23 mouse cellular contexts compared by ENCODE assay signal in genomic region chr11:14378512-14378911, GRCm38 (mm10).
DNase-seq lines count a peak whose midpoint lies in the region; ATAC-seq and TF ChIP-seq lines count a peak whose summit lies in the region.
"Had no signal": no experiment of that assay in that cellular context is flagged by ENCODE, and none has a peak within 500 bp of the region (broad histone marks: within the 10 kb centered on the region; RNA-seq: fewer than 3 reads in every experiment).

No protein-coding gene starts in this region.

- H3K27me3 ChIP-seq in hindbrain, embryonic 15.5 days: no peaks in the 10 kb centered on the region
- no peaks in the 10 kb centered on the region for H3K27me3 ChIP-seq in hindbrain, embryonic 13.5 days
- H3K27me3 ChIP-seq in midbrain, embryonic 15.5 days (replicated peaks): no peaks in the 10 kb centered on the region
- H3K27me3 ChIP-seq in midbrain, embryonic 11.5 days (ENCODE audit: control insufficient read depth, insufficient read depth, low read length): no peaks in the 10 kb centered on the region
- H3K27me3 ChIP-seq: embryonic facial prominence, embryonic 13.5 days; embryonic facial prominence, embryonic 15.5 days; forebrain, embryonic 15.5 days had no signal

- 34% methylated on average over 1 of the region's 1 CpGs for WGBS in hindbrain, embryonic 15.5 days
- WGBS in hindbrain, embryonic 13.5 days: 47% methylated on average over 1 of the region's 1 CpGs
- 25% methylated on average over 1 of the region's 1 CpGs for WGBS in midbrain, embryonic 15.5 days
- 46% methylated on average over 1 of the region's 1 CpGs for whole genome bisulfite sequencing in midbrain, embryonic 11.5 days

- 0 out of 2 replicates have a peak overlapping the region, but pooled peaks have one; percentile 30 for H3K27ac ChIP-seq in hindbrain, embryonic 15.5 days (replicated peaks)
- H3K27ac ChIP-seq in hindbrain, embryonic 13.5 days: no peak overlapping the region
- no peak overlapping the region for H3K27ac ChIP-seq in midbrain, embryonic 15.5 days
- no peak overlapping the region for H3K27ac ChIP-seq in midbrain, embryonic 11.5 days (ENCODE audit: low read depth, low read length)
- H3K27ac ChIP-seq: embryonic facial prominence, embryonic 13.5 days; embryonic facial prominence, embryonic 15.5 days; forebrain, embryonic 10.5 days; forebrain, embryonic 12.5 days; forebrain, embryonic 15.5 days had no signal

- no peak for ATAC-seq in hindbrain, embryonic 15.5 days (ENCODE audit: low FRiP score, low read depth)
- no peak for ATAC-seq in hindbrain, embryonic 13.5 days (ENCODE audit: low FRiP score)
- peak; percentile 53; the same call in 1 of the 2 replicates for ATAC-seq in midbrain, embryonic 15.5 days (replicated peaks)
- no peak for ATAC-seq in midbrain, embryonic 11.5 days (ENCODE audit: low FRiP score)
- ATAC-seq: forebrain, embryonic 15.5 days had no signal

- TF ChIP-seq CTCF in brain, embryonic 14.5 days (IDR thresholded peaks at IDR 0.05; ENCODE audit: borderline replicate concordance, extremely low read depth, insufficient read depth, insufficient read length): no peak

- H3K9ac ChIP-seq in hindbrain, embryonic 15.5 days: no peak overlapping the region
- no peak overlapping the region for H3K9ac ChIP-seq in hindbrain, embryonic 13.5 days
- H3K9ac ChIP-seq in midbrain, embryonic 15.5 days: no peak overlapping the region
- H3K9ac ChIP-seq in midbrain, embryonic 11.5 days (ENCODE audit: low read length): no peak overlapping the region
- H3K9ac ChIP-seq: embryonic facial prominence, embryonic 13.5 days; embryonic facial prominence, embryonic 15.5 days; forebrain, embryonic 12.5 days; forebrain, embryonic 15.5 days had no signal

- intact Hi-C loops in gastrocnemius, postnatal 36 days (cut with DNase I): no loop called here

- H3K4me3 ChIP-seq in hindbrain, embryonic 15.5 days: no peak overlapping the region
- H3K4me3 ChIP-seq in hindbrain, embryonic 13.5 days: no peak overlapping the region
- H3K4me3 ChIP-seq in midbrain, embryonic 15.5 days: no peak overlapping the region
- no peak overlapping the region for H3K4me3 ChIP-seq in midbrain, embryonic 11.5 days (ENCODE audit: low read depth, low read length)
- H3K4me3 ChIP-seq: embryonic facial prominence, embryonic 13.5 days; embryonic facial prominence, embryonic 15.5 days; erythroblast, embryonic 14.5 days; forebrain, embryonic 10.5 days; forebrain, embryonic 12.5 days; forebrain, embryonic 15.5 days had no signal

- no peaks in the 10 kb centered on the region for H3K9me3 ChIP-seq in hindbrain, embryonic 15.5 days
- H3K9me3 ChIP-seq in hindbrain, embryonic 13.5 days: no peaks in the 10 kb centered on the region
- no peaks in the 10 kb centered on the region for H3K9me3 ChIP-seq in midbrain, embryonic 15.5 days
- no peaks in the 10 kb centered on the region for H3K9me3 ChIP-seq in midbrain, embryonic 11.5 days (ENCODE audit: control insufficient read depth, low read length)
- H3K9me3 ChIP-seq: embryonic facial prominence, embryonic 13.5 days; embryonic facial prominence, embryonic 15.5 days; forebrain, embryonic 10.5 days; forebrain, embryonic 12.5 days; forebrain, embryonic 15.5 days had no signal

- no peak for DNase-seq in midbrain, embryonic 11.5 days (ENCODE audit: low spot score, missing footprints)
- peak; percentile 4 for DNase-seq in brain, adult 2 months (ENCODE audit: low read depth, low spot score)
- DNase-seq in brain, embryonic 14.5 days (ENCODE audit: low read depth): peak; percentile 43
- no peak for DNase-seq in gastrocnemius, postnatal 36 days
- DNase-seq: adrenal gland, adult 2 months; adrenal gland, postnatal 10 days; adrenal gland, postnatal 25 days; cerebellum, adult 11 months; cerebellum, adult 18-20 months; cerebellum, adult 8-10 months; cerebellum, adult 9-11 months; cerebellum, postnatal 14 days; cerebellum, postnatal 36 days; embryo, embryonic 11 days had no signal

- no peaks in the 10 kb centered on the region for H3K36me3 ChIP-seq in hindbrain, embryonic 15.5 days
- no peaks in the 10 kb centered on the region for H3K36me3 ChIP-seq in hindbrain, embryonic 13.5 days
- H3K36me3 ChIP-seq in midbrain, embryonic 15.5 days (replicated peaks): no peaks in the 10 kb centered on the region
- H3K36me3 ChIP-seq in midbrain, embryonic 11.5 days (ENCODE audit: control insufficient read depth, insufficient read depth, low read length): no peaks in the 10 kb centered on the region
- H3K36me3 ChIP-seq: embryonic facial prominence, embryonic 13.5 days; embryonic facial prominence, embryonic 15.5 days; forebrain, embryonic 10.5 days; forebrain, embryonic 12.5 days; forebrain, embryonic 15.5 days had no signal

- TF ChIP-seq POLR2A in brain, embryonic 14.5 days (IDR thresholded peaks at IDR 0.05; ENCODE audit: borderline replicate concordance, extremely low read depth, insufficient read depth, insufficient read length, poor library complexity, severe bottlenecking): no peak

- no peak overlapping the region for H3K4me2 ChIP-seq in hindbrain, embryonic 15.5 days
- no peak overlapping the region for H3K4me2 ChIP-seq in hindbrain, embryonic 13.5 days
- no peak overlapping the region for H3K4me2 ChIP-seq in midbrain, embryonic 15.5 days
- H3K4me2 ChIP-seq in midbrain, embryonic 11.5 days: no peak overlapping the region
- H3K4me2 ChIP-seq: embryonic facial prominence, embryonic 13.5 days; embryonic facial prominence, embryonic 15.5 days; forebrain, embryonic 12.5 days; forebrain, embryonic 15.5 days had no signal

- peaks cover 6% of the 10 kb centered on the region for H3K4me1 ChIP-seq in hindbrain, embryonic 15.5 days (replicated peaks)
- peaks cover 6% of the 10 kb centered on the region; the same call in 1 of the 2 replicates for H3K4me1 ChIP-seq in hindbrain, embryonic 13.5 days (replicated peaks)
- no peaks in the 10 kb centered on the region for H3K4me1 ChIP-seq in midbrain, embryonic 15.5 days
- H3K4me1 ChIP-seq in midbrain, embryonic 11.5 days (ENCODE audit: control insufficient read depth, insufficient read depth, low read length): no peaks in the 10 kb centered on the region; the same call in 1 of the 2 replicates
- H3K4me1 ChIP-seq: embryonic facial prominence, embryonic 13.5 days; embryonic facial prominence, embryonic 15.5 days had no signal

Comparison
In these comparisons a context has a peak if more than half of its experiments do, and no peak if none do; other contexts are left out.
1. DNase-seq: peak in brain, adult 2 months (single experiment) and brain, embryonic 14.5 days (single experiment); none in midbrain, embryonic 11.5 days (single experiment) and gastrocnemius, postnatal 36 days (0 of 2).